Mouse (Mus musculus) olfactory bulb, adult 2 months (tissue): ENCODE data around the gene Pvalb. TPM values are rescaled to one million over a fixed set of nuclear protein-coding genes. Genes with fewer than 3 reads are reported as not detected.

Source experiments
- H3K27ac ChIP-seq: fragments of 200-500 bp; 2 replicates; pipeline ENCODE4 v1.5.1; 2012; ENCODE audit warnings: low read depth, low read length; ENCODE audit not compliant: insufficient read depth
- H3K4me1 ChIP-seq: fragments of 200-500 bp; 2 replicates; pipeline ENCODE4 v1.6.1; 2012; ENCODE audit warnings: low read length; ENCODE audit not compliant: control insufficient read depth, insufficient read depth
- H3K4me3 ChIP-seq: fragments of 200-500 bp; 2 replicates; pipeline ENCODE4 v1.5.1; 2012; ENCODE audit warnings: mild to moderate bottlenecking, low read depth, low read length, moderate library complexity; ENCODE audit not compliant: insufficient read depth
- CTCF ChIP-seq: fragments of 200-500 bp; IDR thresholded peaks from 2 replicates; pipeline ENCODE4 v1.5.1; 2012; ENCODE audit warnings: low read depth, mild to moderate bottlenecking, low read length, moderate library complexity; ENCODE audit not compliant: insufficient read depth
- POLR2A ChIP-seq: fragments of 200-500 bp; IDR thresholded peaks from 2 replicates; pipeline ENCODE4 v1.6.1; 2012; ENCODE audit warnings: mild to moderate bottlenecking, low read depth, low read length, moderate library complexity; ENCODE audit not compliant: insufficient read depth
- WGBS: fragments of 180-500 bp; shearing (Covaris S2); methylation state at CpG from one replicate; pipeline ENCODE4 v1.1.7; 2018; 5-methylcytosine and 5-hydroxymethylcytosine counted together
- polyA plus RNA-seq: library from polyadenylated mRNA; stranded (reverse); fragments of >200 nt; gene quantifications from 2 replicates; pipeline ENCODE4 v1.2.4, GENCODE M21; 2012; ENCODE audit warnings: low replicate concordance; ENCODE audit not compliant: missing spikeins, insufficient read depth, insufficient read length

Pvalb gene
- polyA plus RNA-seq, 1 experiment, result not detected

- TF ChIP-seq CTCF (no peak), POLR2A (no peak)
- WGBS, result 56% methylated on average over 3 of the region's 3 CpGs
- H3K4me1 ChIP-seq, result peaks cover 15% of the 10 kb centered on the region
- H3K4me3 ChIP-seq, result no peak overlapping the region
- H3K27ac ChIP-seq, result no peak overlapping the region
These were observed 1.0 kb downstream of the Pvalb start for GRCm38 (mm10) chr15:78205192-78205591.

- Histone ChIP-seq H3K27ac (no peak overlapping the region), H3K4me1 (peaks cover 15% of the 10 kb centered on the region), H3K4me3 (peak overlapping the region; percentile 43)
- TF ChIP-seq POLR2A (no peak), CTCF (0 out of 2 replicates have a peak, but pooled peaks have one; percentile 6)
- WGBS, result 3% methylated on average over 41 of the region's 41 CpGs
These were observed 1.9 kb downstream of the Pvalb start for GRCm38 (mm10) chr15:78204053-78204847.

GRCm38 (mm10) chr15:78195096-78195880, 10.9 kb downstream of the Pvalb start:
- Histone ChIP-seq H3K4me1 (no peaks in the 10 kb centered on the region), H3K27ac (no peak overlapping the region), H3K4me3 (no peak overlapping the region)
- WGBS, result 83% methylated on average over 28 of the region's 28 CpGs
- TF ChIP-seq POLR2A, result no peak
- no peak for TF ChIP-seq CTCF

GRCm38 (mm10) chr15:78194320-78194719, 11.9 kb downstream of the Pvalb start:
- WGBS, result 71% methylated on average over 3 of the region's 3 CpGs
- TF ChIP-seq CTCF (no peak), POLR2A (no peak)

GRCm38 (mm10) chr15:78189636-78190035, 16.6 kb downstream of the Pvalb start:
- Histone ChIP-seq H3K4me1 (peaks cover 17% of the 10 kb centered on the region), H3K4me3 (no peak overlapping the region), H3K27ac (no peak overlapping the region)
- WGBS, result 92% methylated on average over 7 of the region's 7 CpGs
- TF ChIP-seq CTCF (no peak), POLR2A (no peak)

More at GRCm38 (mm10) chr15:78194320-78194719, 11.9 kb downstream of the Pvalb start:
- Histone ChIP-seq H3K4me3 (no peak overlapping the region), H3K27ac (no peak overlapping the region), H3K4me1 (0 out of 2 replicates have a peak, but pooled peaks cover under 1% of the 10 kb centered on the region)

- TF ChIP-seq POLR2A (no peak), CTCF (no peak)
- WGBS, result 82% methylated on average over 3 of the region's 3 CpGs
- Histone ChIP-seq H3K27ac (no peak overlapping the region), H3K4me3 (no peak overlapping the region), H3K4me1 (peaks cover 17% of the 10 kb centered on the region)
These were observed 17.7 kb downstream of the Pvalb start for GRCm38 (mm10) chr15:78188546-78188945.

GRCm38 (mm10) chr15:78186906-78187305, 19.3 kb downstream of the Pvalb start:
- WGBS, result 26% methylated on average over 5 of the region's 5 CpGs

GRCm38 (mm10) chr15:78185609-78186008, 20.6 kb downstream of the Pvalb start:
- 93% methylated on average over 4 of the region's 4 CpGs for WGBS
- no peak overlapping the region for H3K27ac ChIP-seq
- H3K4me3 ChIP-seq, result no peak overlapping the region
- TF ChIP-seq POLR2A (no peak), CTCF (no peak)
- peaks cover 31% of the 10 kb centered on the region for H3K4me1 ChIP-seq

More at GRCm38 (mm10) chr15:78186906-78187305, 19.3 kb downstream of the Pvalb start:
- TF ChIP-seq POLR2A, result no peak
- no peak for TF ChIP-seq CTCF
- Histone ChIP-seq H3K27ac (no peak overlapping the region), H3K4me1 (peaks cover 24% of the 10 kb centered on the region), H3K4me3 (no peak overlapping the region)

- Histone ChIP-seq H3K4me3 (no peak overlapping the region), H3K27ac (no peak overlapping the region), H3K4me1 (peaks cover 31% of the 10 kb centered on the region)
- WGBS, result 8% methylated on average over 10 of the region's 10 CpGs
- TF ChIP-seq CTCF, result peak; percentile 44
- no peak for TF ChIP-seq POLR2A
These were observed 21.3 kb downstream of the Pvalb start for GRCm38 (mm10) chr15:78184855-78185254.
